Mouse (Mus musculus): ENCODE measurements around the gene Paqr5. TPM values are rescaled to one million over a fixed set of nuclear protein-coding genes. Genes with fewer than 3 reads are reported as not detected.

The Paqr5 gene
- total RNA-seq, 1 experiment from 2014 or later = 2.6 TPM

DNA sequence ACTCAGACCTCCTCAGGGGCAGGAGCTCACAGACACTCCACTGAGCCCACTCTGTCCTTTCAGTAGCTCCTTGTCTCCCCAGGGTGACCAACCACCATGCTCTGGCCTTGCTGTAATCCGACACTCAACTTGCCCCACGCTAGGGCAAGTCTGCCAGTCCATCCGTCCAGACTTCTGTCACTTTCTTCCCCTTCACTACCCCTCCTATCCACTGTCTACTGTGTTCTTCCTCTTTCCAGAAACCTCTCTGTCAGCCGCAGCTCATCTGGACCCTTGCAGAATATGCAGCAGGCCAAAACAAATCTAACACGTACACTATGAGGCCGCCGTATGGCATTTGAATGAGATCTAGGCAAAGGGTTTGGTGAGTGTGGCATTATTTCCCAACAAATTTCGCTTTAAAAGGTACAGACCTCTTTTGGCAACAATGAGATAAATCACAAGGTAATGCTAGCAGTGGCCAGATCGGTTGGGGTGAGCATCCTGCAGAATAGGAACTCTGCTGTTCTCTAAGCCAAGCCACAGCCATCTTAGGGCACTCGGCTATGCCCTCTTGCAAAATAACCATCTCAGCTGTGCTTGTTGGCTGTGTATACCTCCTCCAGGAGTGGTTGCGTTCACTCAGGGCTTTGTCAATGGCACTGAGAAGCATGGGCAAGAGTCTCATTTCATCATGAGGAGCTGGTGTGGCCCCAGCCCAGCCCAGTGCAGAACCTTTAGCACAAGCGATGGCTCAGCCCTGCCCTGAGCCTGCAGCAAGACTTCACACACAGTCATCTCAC, 13.1 kb downstream of the Paqr5 start:
- no peak for DNase-seq

- DNase-seq = no peak
These were observed 18.3 kb downstream of the Paqr5 start for GRCm38 (mm10) chr9:62008360-62008759.

DNA sequence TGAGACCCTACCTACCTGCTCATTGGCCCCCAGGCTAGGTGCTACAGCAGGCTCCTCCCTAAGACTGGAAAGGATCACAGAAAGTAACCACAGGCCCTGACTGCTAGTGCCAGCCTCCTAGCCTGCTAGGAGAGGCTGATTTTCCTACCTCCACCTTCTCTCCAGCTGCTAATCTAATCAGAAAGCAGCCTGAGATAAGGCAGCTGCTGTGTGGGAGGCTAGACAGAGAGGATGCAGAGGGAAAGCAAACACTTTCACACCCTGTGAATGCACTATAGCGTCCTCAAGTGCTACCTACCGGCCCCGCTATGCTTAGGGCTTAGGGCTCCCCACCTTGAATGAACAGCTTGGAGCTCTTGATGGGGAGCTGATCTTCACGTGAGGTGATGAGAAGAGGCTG, 19.6 kb downstream of the Paqr5 start:
- no peak for DNase-seq

GRCm38 (mm10) chr9:62003611-62004010, 23.0 kb downstream of the Paqr5 start:
- DNase-seq = no peak

- no peak for DNase-seq
These were observed 26.8 kb downstream of the Paqr5 start for GRCm38 (mm10) chr9:61999653-62000420.

- DNase-seq = peak; percentile 64
These were observed 28.8 kb downstream of the Paqr5 start for GRCm38 (mm10) chr9:61997860-61998259.

DNA sequence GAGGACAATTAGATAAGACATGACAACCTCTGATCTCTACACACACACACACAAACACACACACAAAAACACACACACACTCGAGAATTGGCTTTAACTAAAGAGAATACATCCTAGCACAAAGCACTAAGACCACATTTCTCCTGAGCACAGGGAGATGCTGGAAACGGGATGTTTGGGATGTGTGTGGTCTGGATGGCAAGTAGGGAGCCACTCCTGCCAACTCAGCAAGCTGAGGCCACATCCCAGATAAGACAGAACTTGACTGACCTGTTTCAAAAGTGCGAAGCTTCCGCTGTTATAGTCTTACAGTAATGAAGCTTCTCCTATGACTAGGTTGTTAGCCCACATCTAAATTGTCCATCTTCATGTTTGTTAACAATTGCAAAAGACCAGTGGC, 35.5 kb downstream of the Paqr5 start:
- no peak for DNase-seq

DNA sequence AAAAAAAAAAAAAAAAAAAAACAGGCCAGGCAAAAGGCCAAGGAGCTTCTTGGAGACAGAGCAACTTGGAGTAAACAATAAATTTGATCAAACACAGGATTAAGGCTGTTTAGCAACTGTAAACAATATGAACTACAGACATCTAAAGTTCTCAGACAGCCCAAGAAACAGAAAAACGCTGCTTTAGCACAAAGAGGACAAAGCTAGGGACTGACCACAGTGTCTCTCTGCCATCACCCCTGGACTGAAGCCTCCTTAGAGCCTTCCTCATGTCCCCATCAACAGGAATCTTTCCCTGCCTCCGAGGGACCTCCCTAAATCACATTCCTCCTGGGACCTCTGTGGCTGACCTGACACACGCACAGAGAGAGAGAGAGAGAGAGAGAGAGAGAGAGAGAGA, 35.9 kb downstream of the Paqr5 start:
- no peak for DNase-seq

- DNase-seq = no peak
These were observed 40.6 kb downstream of the Paqr5 start for GRCm38 (mm10) chr9:61986055-61986454.

DNA sequence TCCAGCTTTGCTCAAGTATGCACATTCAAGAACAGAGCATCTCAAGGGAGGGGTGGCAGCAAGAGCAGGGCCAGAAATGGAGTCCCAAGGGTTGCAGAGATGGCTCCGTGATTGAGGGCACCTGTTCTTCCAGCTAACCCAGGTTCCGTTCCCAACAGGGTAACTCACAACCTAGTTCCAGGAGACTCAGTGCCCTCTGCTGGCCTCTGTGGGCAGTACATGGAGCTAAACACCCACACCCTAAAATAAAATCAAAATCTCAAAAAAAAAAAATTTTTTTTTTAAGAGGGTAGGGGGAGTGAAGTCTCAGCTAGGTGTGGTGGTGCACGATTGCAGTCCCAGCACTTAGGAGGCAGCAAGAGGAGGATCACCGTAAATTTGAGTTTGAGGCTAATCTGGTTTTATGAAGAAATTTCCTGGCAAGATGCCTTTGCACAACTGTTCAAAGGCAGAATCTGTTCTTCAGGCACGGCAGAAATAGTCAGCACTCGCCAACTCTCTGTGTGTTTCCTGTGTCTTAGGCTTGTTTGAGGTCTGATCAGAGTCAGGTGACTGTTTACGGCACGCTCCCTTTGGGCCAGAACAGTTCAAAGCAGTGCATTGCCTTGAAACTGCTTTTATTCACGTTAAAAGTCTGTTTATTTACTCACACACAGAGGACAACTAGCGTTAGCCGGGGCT, 41.3 kb downstream of the Paqr5 start:
- peak; percentile 75 for DNase-seq

DNA sequence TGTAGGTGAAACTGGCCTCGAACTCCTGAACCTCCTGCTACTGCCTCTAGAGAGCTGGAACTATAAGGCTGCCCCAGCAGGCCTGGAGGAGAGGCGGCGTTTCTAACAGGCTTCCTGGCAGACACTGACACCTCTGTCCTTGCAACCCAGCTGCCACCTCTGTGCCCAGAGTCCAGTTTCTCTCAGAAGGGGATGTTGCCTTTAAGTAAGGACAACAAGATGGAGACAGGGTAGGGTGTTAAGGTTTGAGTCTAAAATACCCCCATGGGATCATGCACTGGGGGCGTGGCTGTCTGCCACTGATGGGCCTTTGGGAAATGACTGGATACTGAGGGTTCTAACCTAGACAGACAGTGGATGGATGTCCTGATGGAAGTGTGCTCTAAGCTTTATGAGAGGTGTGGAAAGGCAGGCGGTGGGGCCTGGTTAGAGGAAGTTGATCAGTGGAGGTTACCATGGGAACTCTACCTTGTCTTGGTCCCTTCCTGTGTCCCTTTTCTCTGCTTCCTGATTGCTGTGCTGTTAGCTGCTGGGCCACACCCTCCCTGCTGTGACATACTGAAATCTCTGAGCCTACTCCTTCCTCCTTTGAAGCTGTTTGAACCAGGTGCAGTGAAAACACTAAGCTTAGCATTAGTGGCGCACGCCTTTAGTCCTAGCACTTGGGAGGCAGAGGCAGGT, 43.6 kb downstream of the Paqr5 start:
- DNase-seq = no peak

- DNase-seq = no peak
These were observed 44.8 kb downstream of the Paqr5 start for GRCm38 (mm10) chr9:61981876-61982275.

- DNase-seq = no peak
These were observed 46.7 kb downstream of the Paqr5 start for GRCm38 (mm10) chr9:61979983-61980382.

DNA sequence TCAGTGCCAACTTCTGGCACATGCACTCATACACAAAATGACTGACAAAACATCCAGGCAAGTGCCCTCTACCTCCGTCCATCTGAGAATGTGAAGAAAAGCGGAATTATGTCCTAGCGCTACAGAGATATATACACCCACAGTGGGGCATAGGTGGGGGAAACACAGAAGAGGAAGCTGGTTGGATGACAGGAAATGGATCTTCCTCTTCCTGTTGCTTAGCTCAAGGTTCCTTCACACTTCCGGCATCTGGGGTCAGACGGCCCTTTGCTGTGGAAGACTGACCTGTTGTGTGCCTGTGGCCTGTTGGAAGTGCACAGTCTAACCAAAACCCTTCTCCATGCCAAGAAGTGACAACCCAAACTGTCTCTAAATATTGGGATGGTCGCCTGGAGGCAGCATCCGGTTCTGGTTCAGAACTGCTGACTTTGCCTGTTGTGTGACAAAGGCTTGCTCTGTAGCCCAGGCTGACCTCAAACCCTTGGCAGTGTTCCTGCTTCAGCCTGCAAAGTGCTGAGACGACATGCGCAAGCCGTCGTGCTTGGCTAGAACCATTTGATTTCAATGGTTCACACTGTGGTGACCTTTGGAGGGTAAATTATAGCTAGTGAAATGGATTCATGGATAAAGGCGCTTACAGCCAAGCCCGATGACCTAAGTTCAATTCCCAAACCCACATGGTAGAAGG, 49.3 kb downstream of the Paqr5 start:
- no peak for DNase-seq

DNA sequence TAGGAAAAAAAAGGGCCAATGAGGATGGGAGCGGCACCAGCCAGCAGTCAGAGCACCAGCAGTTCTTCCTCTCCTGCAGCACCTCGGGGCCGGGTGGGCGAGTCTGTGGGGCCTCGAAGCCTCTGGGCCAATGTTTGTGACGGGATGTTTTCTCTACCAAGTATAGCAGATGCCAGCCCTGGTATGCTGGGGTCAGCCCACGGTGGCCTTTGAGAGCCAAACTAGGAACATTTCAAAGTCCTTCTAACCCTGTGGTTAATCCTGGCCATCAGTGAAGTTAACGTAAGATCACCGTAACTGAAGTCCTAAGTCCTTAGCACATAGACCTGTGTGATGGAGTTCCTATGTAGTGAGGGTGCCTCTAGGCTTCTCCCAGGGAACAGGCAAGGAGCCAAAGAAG, 54.6 kb downstream of the Paqr5 start:
- no peak for DNase-seq

- DNase-seq = no peak
These were observed 55.6 kb downstream of the Paqr5 start for GRCm38 (mm10) chr9:61971045-61971444.

DNA sequence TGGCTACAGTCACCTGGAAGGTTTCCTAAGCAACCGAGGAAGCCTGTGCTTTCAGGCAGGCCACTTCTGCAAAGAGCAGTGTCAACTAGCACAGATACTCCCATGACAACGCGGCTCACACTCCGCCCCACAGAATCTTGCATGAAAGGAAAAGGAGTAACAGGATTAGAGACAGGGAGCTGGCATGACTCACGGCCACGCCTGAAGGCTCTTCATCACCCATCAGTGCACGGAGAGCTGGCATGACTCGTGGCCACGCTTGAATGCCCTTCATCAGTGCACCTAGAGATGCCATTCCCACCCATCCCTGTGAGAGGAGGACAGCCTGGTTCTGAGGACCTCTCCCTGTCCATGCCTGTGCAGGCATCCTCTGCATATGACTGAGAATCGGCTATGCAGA, 59.3 kb downstream of the Paqr5 start:
- DNase-seq = peak; percentile 63

- DNase-seq = no peak
These were observed 60.7 kb downstream of the Paqr5 start for GRCm38 (mm10) chr9:61965987-61966386.

DNA sequence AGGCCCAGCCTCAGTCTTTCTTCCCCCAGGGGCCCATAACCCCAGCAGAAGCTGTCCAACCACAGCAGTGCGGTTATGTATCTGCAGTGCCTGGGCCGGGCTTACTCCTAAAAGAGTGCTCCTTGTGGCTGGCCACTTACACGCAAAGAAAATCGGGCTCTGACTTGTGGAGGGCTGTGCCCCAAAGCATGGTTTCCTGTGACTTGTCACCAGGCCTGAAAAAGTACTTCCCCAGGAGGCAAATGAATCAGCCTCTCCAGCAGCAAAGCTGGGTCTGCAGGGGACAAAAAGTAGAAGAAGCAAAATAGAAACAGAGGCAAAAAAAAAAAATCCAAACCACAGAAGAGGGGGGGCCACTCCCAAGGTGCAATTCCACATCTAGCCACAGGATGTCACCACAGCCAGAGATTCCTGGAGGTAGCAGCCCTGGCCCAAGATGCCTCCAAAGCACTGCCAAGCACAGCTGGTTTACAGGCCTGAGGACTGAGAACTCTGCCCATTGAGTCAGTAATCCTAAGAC, 61.2 kb downstream of the Paqr5 start:
- DNase-seq = peak; percentile 88

DNA sequence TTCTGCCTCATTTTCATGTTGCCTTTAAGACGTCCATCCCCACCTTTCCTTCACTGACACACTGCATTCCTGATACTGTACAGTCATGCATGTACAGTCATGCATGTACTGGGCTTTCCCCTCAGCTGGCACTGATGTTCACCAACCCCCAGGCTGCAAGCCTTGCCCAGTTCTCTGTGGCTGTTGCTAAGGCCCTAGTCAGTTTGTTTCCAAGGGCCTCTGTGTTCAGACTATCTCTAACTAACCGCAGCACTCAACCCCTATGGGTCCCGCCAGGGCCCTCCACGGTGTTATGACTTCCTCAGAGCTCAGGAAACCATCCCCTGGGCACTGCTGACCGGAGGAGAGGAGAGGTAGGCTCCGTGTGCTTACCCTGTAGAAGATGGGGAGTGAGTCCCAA, 63.3 kb downstream of the Paqr5 start:
- no peak for DNase-seq

GRCm38 (mm10) chr9:61961181-61961580, 65.5 kb downstream of the Paqr5 start:
- no peak for DNase-seq

- peak; percentile 67 for DNase-seq
These were observed 65.9 kb downstream of the Paqr5 start for GRCm38 (mm10) chr9:61960753-61961152.
